Mouse (Mus musculus): ENCODE data around the gene Ndufa7. TPM values are rescaled to one million over a fixed set of nuclear protein-coding genes. Genes with fewer than 3 reads are reported as not detected.
"Not testable (repeated sequence)": the region's sequence is repeated elsewhere in the genome, so short reads cannot be mapped to it uniquely, and the experiment has no call there.

Gene Ndufa7
- polyA plus RNA-seq, 1 experiment from 2014 or later: 421 TPM

GRCm38 (mm10) chr17:33829561-33829960, 5.2 kb downstream of the Ndufa7 start:
- no peak overlapping the region for H3K9ac ChIP-seq
- peaks cover 65% of the 10 kb centered on the region for H3K36me3 ChIP-seq
- H3K27ac ChIP-seq: no peak overlapping the region
- H3K27me3 ChIP-seq: no peaks in the 10 kb centered on the region
- no peak for ATAC-seq (ENCODE audit: insufficient number of reproducible peaks, insufficient read depth, low FRiP score, low TSS enrichment)
- H3K9me3 ChIP-seq: no peaks in the 10 kb centered on the region
- 92% methylated on average over 10 of the region's 10 CpGs for WGBS
- H3K4me1 ChIP-seq: peaks cover 4% of the 10 kb centered on the region; the same call in 1 of the 2 replicates
- no peak overlapping the region for H3K4me3 ChIP-seq
- no peak overlapping the region for H3K4me2 ChIP-seq (replicated peaks)

- Histone ChIP-seq H3K4me2 (replicated peaks) (peak within 1 kb of the TSS; percentile 91), H3K27me3 (no peaks in the 10 kb centered on the region), H3K36me3 (peaks cover 21% of the 10 kb centered on the region), H3K9me3 (no peaks in the 10 kb centered on the region), H3K27ac (peak within 1 kb of the TSS; percentile 67), H3K9ac (peak within 1 kb of the TSS; percentile 72), H3K4me1 (peaks cover 9% of the 10 kb centered on the region; the same call in 1 of the 2 replicates), H3K4me3 (peak within 1 kb of the TSS; percentile 85)
- under 1% methylated on average over 45 of the region's 45 CpGs for WGBS
- peak; percentile 82 for ATAC-seq (ENCODE audit: insufficient number of reproducible peaks, insufficient read depth, low FRiP score, low TSS enrichment)
Measured at GRCm38 (mm10) chr17:33842966-33843795, 18.8 kb downstream of the Ndufa7 start, which contains the start of gene Cd320. Cd320 (plus strand) TSS chr17:33843091.

GRCm38 (mm10) chr17:33844196-33844595, 19.8 kb downstream of the Ndufa7 start:
- peak overlapping the region; percentile 91 for H3K4me2 ChIP-seq (replicated peaks)

DNA sequence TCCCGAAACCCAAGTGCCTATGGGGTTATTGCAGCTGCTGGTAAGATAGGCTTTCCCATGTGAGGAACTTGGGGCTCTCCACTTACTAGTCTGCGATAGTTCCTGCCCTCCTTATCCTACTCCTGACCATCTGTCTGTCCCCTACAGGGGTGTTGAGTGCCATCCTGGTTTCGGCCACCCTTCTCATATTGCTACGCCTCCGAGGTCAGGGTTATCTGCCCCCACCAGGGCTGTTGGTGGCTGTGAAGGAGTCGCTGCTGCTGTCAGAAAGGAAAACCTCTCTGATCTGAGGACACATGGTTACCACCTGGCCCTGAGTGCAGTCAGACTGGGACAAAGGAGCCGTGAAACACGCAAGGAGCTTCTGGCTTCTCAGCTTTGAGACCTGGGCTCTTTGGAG, 23.8 kb downstream of the Ndufa7 start:
- no peak overlapping the region for H3K9ac ChIP-seq
- H3K4me3 ChIP-seq: no peak overlapping the region
- H3K4me2 ChIP-seq (replicated peaks): no peak overlapping the region
- H3K36me3 ChIP-seq: peaks cover 33% of the 10 kb centered on the region
- 67% methylated on average over 8 of the region's 8 CpGs for WGBS
- H3K9me3 ChIP-seq: no peaks in the 10 kb centered on the region
- no peaks in the 10 kb centered on the region for H3K27me3 ChIP-seq
- H3K27ac ChIP-seq: no peak overlapping the region
- peaks cover 9% of the 10 kb centered on the region; the same call in 1 of the 2 replicates for H3K4me1 ChIP-seq
- ATAC-seq (ENCODE audit: insufficient number of reproducible peaks, insufficient read depth, low FRiP score, low TSS enrichment): no peak

More at GRCm38 (mm10) chr17:33844196-33844595, 19.8 kb downstream of the Ndufa7 start:
- H3K9me3 ChIP-seq: no peaks in the 10 kb centered on the region
- H3K4me1 ChIP-seq: peaks cover 9% of the 10 kb centered on the region; the same call in 1 of the 2 replicates
- ATAC-seq (ENCODE audit: insufficient number of reproducible peaks, insufficient read depth, low FRiP score, low TSS enrichment): no peak
- no peak overlapping the region for H3K27ac ChIP-seq
- H3K27me3 ChIP-seq: no peaks in the 10 kb centered on the region
- peaks cover 23% of the 10 kb centered on the region for H3K36me3 ChIP-seq
- H3K9ac ChIP-seq: peak overlapping the region; percentile 17; the same call in 1 of the 2 replicates
- WGBS: 78% methylated on average over 1 of the region's 1 CpGs
- 0 out of 2 replicates have a peak overlapping the region, but pooled peaks have one; percentile 85 for H3K4me3 ChIP-seq

DNA sequence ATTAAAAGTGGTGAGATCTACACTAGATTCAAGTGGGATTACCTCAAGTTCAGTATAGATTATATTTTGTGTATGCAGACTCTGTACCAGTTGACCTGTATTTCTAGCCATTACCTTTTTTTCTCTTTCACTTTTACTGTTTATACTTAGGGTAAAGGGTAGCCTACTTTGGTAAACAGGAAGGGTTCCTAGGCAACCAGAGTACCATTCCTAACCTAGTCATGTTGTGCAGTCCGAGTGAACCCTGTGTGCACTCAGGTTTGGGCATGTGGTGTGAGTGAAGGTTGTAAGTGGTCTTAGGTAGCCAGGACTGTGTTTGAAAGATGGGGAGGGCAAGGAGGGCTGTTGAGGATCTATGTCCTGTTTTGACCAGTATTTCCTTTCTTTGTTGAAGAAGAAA, 27.0 kb downstream of the Ndufa7 start:
- no peak overlapping the region for H3K9ac ChIP-seq
- H3K27me3 ChIP-seq: no peaks in the 10 kb centered on the region
- no peak overlapping the region for H3K4me3 ChIP-seq
- no peaks in the 10 kb centered on the region for H3K4me1 ChIP-seq
- H3K27ac ChIP-seq: no peak overlapping the region
- no peaks in the 10 kb centered on the region for H3K9me3 ChIP-seq
- ATAC-seq (ENCODE audit: insufficient number of reproducible peaks, insufficient read depth, low FRiP score, low TSS enrichment): no peak
- peaks cover 28% of the 10 kb centered on the region for H3K36me3 ChIP-seq
- WGBS: 64% methylated on average over 1 of the region's 1 CpGs
- H3K4me2 ChIP-seq (replicated peaks): no peak overlapping the region

- WGBS: 80% methylated on average over 4 of the region's 4 CpGs
- H3K4me1 ChIP-seq: no peaks in the 10 kb centered on the region
Measured at GRCm38 (mm10) chr17:33857816-33858215, 33.4 kb downstream of the Ndufa7 start.

GRCm38 (mm10) chr17:33865330-33866030, 41.1 kb downstream of the Ndufa7 start:
- H3K27ac ChIP-seq: no peak overlapping the region
- H3K9ac ChIP-seq: no peak overlapping the region
- no peaks in the 10 kb centered on the region for H3K4me1 ChIP-seq
- H3K4me3 ChIP-seq: no peak overlapping the region
- no peak overlapping the region for H3K4me2 ChIP-seq (replicated peaks)
- H3K36me3 ChIP-seq: no peaks in the 10 kb centered on the region
- ATAC-seq (ENCODE audit: insufficient number of reproducible peaks, insufficient read depth, low FRiP score, low TSS enrichment): no peak
- no peaks in the 10 kb centered on the region for H3K27me3 ChIP-seq
- no peaks in the 10 kb centered on the region for H3K9me3 ChIP-seq
- WGBS: 36% methylated on average over 9 of the region's 9 CpGs

More at GRCm38 (mm10) chr17:33857816-33858215, 33.4 kb downstream of the Ndufa7 start:
- Histone ChIP-seq H3K4me2 (replicated peaks) (no peak overlapping the region), H3K4me3 (no peak overlapping the region), H3K9ac (no peak overlapping the region), H3K9me3 (no peaks in the 10 kb centered on the region), H3K36me3 (no peaks in the 10 kb centered on the region), H3K27me3 (no peaks in the 10 kb centered on the region), H3K27ac (no peak overlapping the region)
- ATAC-seq (ENCODE audit: insufficient number of reproducible peaks, insufficient read depth, low FRiP score, low TSS enrichment): no peak

GRCm38 (mm10) chr17:33873537-33873936, 49.2 kb downstream of the Ndufa7 start, which contains the start of gene Gm7029:
Gm7029 (plus strand) TSS chr17:33873837.
- WGBS: 69% methylated on average over 4 of the region's 12 CpGs
- H3K9ac ChIP-seq; H3K9me3 ChIP-seq; H3K4me3 ChIP-seq; H3K4me2 ChIP-seq (replicated peaks); H3K27ac ChIP-seq; ATAC-seq (ENCODE audit: insufficient number of reproducible peaks, insufficient read depth, low FRiP score, low TSS enrichment); H3K4me1 ChIP-seq; H3K27me3 ChIP-seq: not testable (repeated sequence)
- peaks cover 23% of the 10 kb centered on the region for H3K36me3 ChIP-seq

GRCm38 (mm10) chr17:33874411-33874810, 50.0 kb downstream of the Ndufa7 start:
- 81% methylated on average over 11 of the region's 11 CpGs for WGBS
- no peak for ATAC-seq (ENCODE audit: insufficient number of reproducible peaks, insufficient read depth, low FRiP score, low TSS enrichment)

DNA sequence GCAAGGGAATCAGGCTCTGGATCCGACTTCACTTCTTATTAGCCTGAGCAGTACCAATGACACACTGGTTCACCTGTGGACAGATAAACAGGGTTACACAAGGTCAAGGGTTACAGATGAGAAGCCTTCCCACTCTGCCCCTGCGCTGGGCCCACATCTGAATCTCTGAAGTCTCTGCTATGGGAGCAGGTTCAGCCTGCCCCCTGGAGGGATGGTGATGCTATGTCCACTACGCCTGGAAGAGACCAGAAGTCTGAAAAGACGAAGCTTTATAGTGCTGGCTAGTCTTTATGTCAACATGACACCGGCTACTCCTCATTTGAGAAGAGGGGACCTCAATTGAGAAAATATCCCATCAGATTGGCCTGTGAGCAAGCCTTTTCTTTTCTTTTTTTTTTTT, 51.4 kb downstream of the Ndufa7 start:
- ATAC-seq (ENCODE audit: insufficient number of reproducible peaks, insufficient read depth, low FRiP score, low TSS enrichment); H3K4me1 ChIP-seq: not testable (repeated sequence)
- H3K36me3 ChIP-seq: peaks cover 33% of the 10 kb centered on the region

More at GRCm38 (mm10) chr17:33874411-33874810, 50.0 kb downstream of the Ndufa7 start:
- no peaks in the 10 kb centered on the region for H3K9me3 ChIP-seq
- no peaks in the 10 kb centered on the region for H3K4me1 ChIP-seq
- H3K4me3 ChIP-seq: no peak overlapping the region
- H3K4me2 ChIP-seq (replicated peaks): no peak overlapping the region
- H3K9ac ChIP-seq: no peak overlapping the region
- peaks cover 26% of the 10 kb centered on the region for H3K36me3 ChIP-seq
- no peak overlapping the region for H3K27ac ChIP-seq
- no peaks in the 10 kb centered on the region for H3K27me3 ChIP-seq

GRCm38 (mm10) chr17:33884320-33884719, 59.9 kb downstream of the Ndufa7 start:
- not testable (repeated sequence) for H3K9me3 ChIP-seq; H3K9ac ChIP-seq; H3K4me2 ChIP-seq (replicated peaks); ATAC-seq (ENCODE audit: insufficient number of reproducible peaks, insufficient read depth, low FRiP score, low TSS enrichment); H3K4me1 ChIP-seq; H3K27me3 ChIP-seq; H3K27ac ChIP-seq; H3K4me3 ChIP-seq
- WGBS: 90% methylated on average over 10 of the region's 11 CpGs
- peaks cover 37% of the 10 kb centered on the region for H3K36me3 ChIP-seq

More for the DNA sequence above, 51.4 kb downstream of the Ndufa7 start:
- H3K4me3 ChIP-seq; H3K4me2 ChIP-seq (replicated peaks); H3K27ac ChIP-seq; H3K9me3 ChIP-seq; H3K9ac ChIP-seq; H3K27me3 ChIP-seq: not testable (repeated sequence)
- WGBS: 79% methylated on average over 5 of the region's 5 CpGs

Measured in embryonic facial prominence, embryonic 12.5 days (tissue).